24 mouse cellular contexts compared by ENCODE assay signal in genomic region chr3:104677781-104678180, GRCm38 (mm10). TPM values are rescaled to one million over a fixed set of nuclear protein-coding genes. Genes with fewer than 3 reads are reported as not detected.
DNase-seq lines count a peak whose midpoint lies in the region; ATAC-seq and TF ChIP-seq lines count a peak whose summit lies in the region.
"Had no signal": no experiment of that assay in that cellular context is flagged by ENCODE, and none has a peak within 500 bp of the region (broad histone marks: within the 10 kb centered on the region; RNA-seq: fewer than 3 reads in every experiment).

No protein-coding gene starts in this region.

- no peaks in the 10 kb centered on the region for H3K79me2 ChIP-seq in liver, adult 2 months (ENCODE audit: control insufficient read depth, insufficient read depth, low read length)

- peak; percentile 98 for DNase-seq in liver, adult 2 months (ENCODE audit: extremely low read depth, low read depth, low spot score)
- no peak for DNase-seq in liver, embryonic 11.5 days (ENCODE audit: low spot score)
- DNase-seq in kidney, postnatal 0 days (ENCODE audit: low spot score): peak; percentile 33
- DNase-seq in kidney, postnatal 4 days: peak; percentile 56 to 67
- DNase-seq in layer of hippocampus, postnatal 14 days (ENCODE audit: low spot score in 2 of 2): no peak
- DNase-seq in adrenal gland, adult (ENCODE audit: inconsistent age in 2 of 2, low spot score in 1 of 2): no peak
- no peak for DNase-seq in hindbrain, embryonic 10.5 days (ENCODE audit: low spot score)
- DNase-seq: adrenal gland, postnatal 25 days; cerebellum, postnatal 10 days; forebrain, postnatal 0 days; gastrocnemius, postnatal 36 days; heart, adult 2 months; heart, postnatal 36 days; lung, adult 2 months; lung, postnatal 14 days; thymus, adult 18-20 months; thymus, postnatal 36 days had no signal

- no peak for ATAC-seq in liver, embryonic 11.5 days (replicated peaks; ENCODE audit: low FRiP score)
- ATAC-seq in kidney, postnatal 0 days (replicated peaks; ENCODE audit: low FRiP score, low read depth): peak; percentile 70
- ATAC-seq: activated CD4-positive, CD25-positive, alpha-beta regulatory T cell, adult 4 months; forebrain, postnatal 0 days; inflammation-experienced regulatory T-cells, adult 6 months had no signal

- no peak for TF ChIP-seq POLR2A in liver, adult 2 months (IDR thresholded peaks at IDR 0.05; ENCODE audit: extremely low read depth, insufficient read depth, low read length)

- peak overlapping the region; percentile 46 for H3K9ac ChIP-seq in liver, adult 2 months (ENCODE audit: low read depth, low read length)
- H3K9ac ChIP-seq in liver, embryonic 11.5 days (ENCODE audit: low read depth, low read length): no peak overlapping the region
- H3K9ac ChIP-seq in kidney, postnatal 0 days (ENCODE audit: low read depth, low read length): no peak overlapping the region
- H3K9ac ChIP-seq: forebrain, postnatal 0 days; heart, embryonic 15.5 days; hindbrain, embryonic 14.5 days; limb, embryonic 12.5 days had no signal

- H3K4me1 ChIP-seq in liver, adult 2 months (ENCODE audit: control insufficient read depth, insufficient read depth, low read length): peaks cover 11% of the 10 kb centered on the region
- peaks cover 20% of the 10 kb centered on the region for H3K4me1 ChIP-seq in liver, embryonic 11.5 days (replicated peaks; ENCODE audit: control insufficient read depth, insufficient read depth, low read length)
- H3K4me1 ChIP-seq in kidney, postnatal 0 days (replicated peaks; ENCODE audit: insufficient read depth, low read length): peaks cover 13% of the 10 kb centered on the region
- peaks cover 23% of the 10 kb centered on the region for H3K4me1 ChIP-seq in hindbrain, embryonic 10.5 days (replicated peaks)

- no peak for TF ChIP-seq CTCF in liver, adult 2 months (IDR thresholded peaks at IDR 0.05; ENCODE audit: low read depth, low read length)
- TF ChIP-seq CTCF in kidney, postnatal 0 days (IDR thresholded peaks at IDR 0.05; ENCODE audit: low read depth): no peak

- no peak overlapping the region for H3K4me2 ChIP-seq in liver, embryonic 11.5 days
- no peak overlapping the region for H3K4me2 ChIP-seq in kidney, postnatal 0 days (ENCODE audit: low read length)
- H3K4me2 ChIP-seq: heart, embryonic 15.5 days; hindbrain, embryonic 14.5 days; limb, embryonic 12.5 days; midbrain, embryonic 11.5 days had no signal

- H3K27ac ChIP-seq in liver, adult 2 months (replicated peaks; ENCODE audit: insufficient read depth, low read depth, low read length): peak overlapping the region; percentile 64
- H3K27ac ChIP-seq in liver, embryonic 11.5 days (ENCODE audit: low read depth, low read length): no peak overlapping the region
- no peak overlapping the region for H3K27ac ChIP-seq in kidney, postnatal 0 days
- H3K27ac ChIP-seq in hindbrain, embryonic 10.5 days: no peak overlapping the region
- H3K27ac ChIP-seq: heart, adult 2 months; heart, embryonic 15.5 days; hindbrain, embryonic 14.5 days; layer of hippocampus, adult 2 months; limb, embryonic 12.5 days had no signal

- 37% methylated on average over 2 of the region's 2 CpGs for WGBS in liver, adult 2 months
- 98% methylated on average over 2 of the region's 2 CpGs for WGBS in liver, embryonic 11.5 days
- WGBS in kidney, postnatal 0 days: 85% methylated on average over 2 of the region's 2 CpGs
- WGBS in hindbrain, embryonic 10.5 days: 92% methylated on average over 2 of the region's 2 CpGs

- H3K4me3 ChIP-seq in liver, adult 2 months (ENCODE audit: insufficient read depth, low read depth, low read length): no peak overlapping the region
- no peak overlapping the region for H3K4me3 ChIP-seq in liver, embryonic 11.5 days (ENCODE audit: low read depth, low read length)
- H3K4me3 ChIP-seq in kidney, postnatal 0 days (replicated peaks; ENCODE audit: low read depth, low read length): no peak overlapping the region
- no peak overlapping the region for H3K4me3 ChIP-seq in hindbrain, embryonic 10.5 days
- H3K4me3 ChIP-seq: heart, adult 2 months; heart, embryonic 15.5 days; layer of hippocampus, adult 2 months; limb, embryonic 12.5 days had no signal

- H3K27me3 ChIP-seq in liver, adult 2 months (ENCODE audit: control insufficient read depth, insufficient read depth, low read length): no peaks in the 10 kb centered on the region
- no peaks in the 10 kb centered on the region for H3K27me3 ChIP-seq in liver, embryonic 11.5 days (replicated peaks; ENCODE audit: control insufficient read depth, insufficient read depth, low read length)
- H3K27me3 ChIP-seq in kidney, postnatal 0 days (ENCODE audit: insufficient read depth, low read length): no peaks in the 10 kb centered on the region
- peaks cover 4% of the 10 kb centered on the region; the same call in 1 of the 2 replicates for H3K27me3 ChIP-seq in hindbrain, embryonic 10.5 days (ENCODE audit: insufficient read depth, poor library complexity, severe bottlenecking)
- H3K27me3 ChIP-seq: heart, embryonic 15.5 days; limb, embryonic 12.5 days had no signal

- no peaks in the 10 kb centered on the region for H3K9me3 ChIP-seq in liver, embryonic 11.5 days (ENCODE audit: control insufficient read depth, low read length)
- H3K9me3 ChIP-seq in kidney, postnatal 0 days (replicated peaks; ENCODE audit: low read length): no peaks in the 10 kb centered on the region
- H3K9me3 ChIP-seq in hindbrain, embryonic 10.5 days: 0 out of 2 replicates have a peak, but pooled peaks cover 2% of the 10 kb centered on the region
- H3K9me3 ChIP-seq: heart, embryonic 15.5 days had no signal

- no peaks in the 10 kb centered on the region for H3K36me3 ChIP-seq in liver, adult 2 months (ENCODE audit: control insufficient read depth, insufficient read depth, low read length)
- H3K36me3 ChIP-seq in liver, embryonic 11.5 days (ENCODE audit: control insufficient read depth, insufficient read depth, low read length): no peaks in the 10 kb centered on the region
- no peaks in the 10 kb centered on the region for H3K36me3 ChIP-seq in kidney, postnatal 0 days (ENCODE audit: insufficient read depth, low read length)
- H3K36me3 ChIP-seq in hindbrain, embryonic 10.5 days: no peaks in the 10 kb centered on the region
- H3K36me3 ChIP-seq: heart, embryonic 15.5 days; limb, embryonic 12.5 days had no signal

RNA-seq across cellular contexts. Expression of gene Slc16a1, which starts 39.3 kb away (rescaled TPM):
- 34.2 and 41.3 TPM in 2 replicates for total RNA-seq in liver, adult 2 months (2014; rRNA removed)
- polyA plus RNA-seq in liver, adult 2 months (2012; rRNA removed): 30.8 and 35.4 TPM in 2 replicates
- polyA plus RNA-seq in liver, embryonic 11.5 days (2014; fragmentation: Nextera tagmentation; extraction: Ambion mirVana): 92.2 and 109 TPM in 2 replicates
- 39.6 and 43.2 TPM in 2 replicates for polyA plus RNA-seq in kidney, postnatal 0 days (2015; fragmentation: Nextera tagmentation; extraction: Ambion mirVana)
- 10 to 100 TPM; 71.6 to 74.2 TPM for total RNA-seq in layer of hippocampus, postnatal 14 days (2021)
- polyA plus RNA-seq in hindbrain, embryonic 10.5 days (2016; fragmentation: Nextera tagmentation; extraction: Ambion mirVana): 29.7 and 45.0 TPM in 2 replicates

Comparison
In these comparisons a context has a peak if more than half of its experiments do, and no peak if none do; other contexts are left out.
1. DNase-seq: peak in liver, adult 2 months (single experiment), kidney, postnatal 0 days (single experiment) and kidney, postnatal 4 days (2 of 2); none in liver, embryonic 11.5 days (single experiment), layer of hippocampus, postnatal 14 days (0 of 2), adrenal gland, adult (0 of 2) and hindbrain, embryonic 10.5 days (single experiment).